Mouse (Mus musculus): Measurements from ENCODE around the gene Kcnv2. TPM values are rescaled to one million over a fixed set of nuclear protein-coding genes. Genes with fewer than 3 reads are reported as not detected.

Kcnv2 gene
- polyA plus RNA-seq (2015; fragmentation: Illumina TruSeq; extraction: RNeasy Lipid Tissue Mini Kit (QIAGEN cat#74804); ENCODE audit: insufficient read depth, low read depth, low replicate concordance) = not detected

GRCm38 (mm10) chr19:27322281-27322680 lies at the start of gene Kcnv2:
Gene Kcnv2 (plus strand): TSS chr19:27322588.

Other genes with a start within 250 kb of the Kcnv2 start
- gene Vldlr, start 106.1 kb upstream of the Kcnv2 start, polyA plus RNA-seq (2015; fragmentation: Illumina TruSeq; extraction: RNeasy Lipid Tissue Mini Kit (QIAGEN cat#74804); ENCODE audit: insufficient read depth, low read depth, low replicate concordance) = 8.4 TPM
- gene Pum3, start 107.2 kb downstream of the Kcnv2 start, polyA plus RNA-seq (2015; fragmentation: Illumina TruSeq; extraction: RNeasy Lipid Tissue Mini Kit (QIAGEN cat#74804); ENCODE audit: insufficient read depth, low read depth, low replicate concordance) = 14.4 TPM